ENCODE assay signal across 8 mouse cellular contexts in the genomic region with DNA sequence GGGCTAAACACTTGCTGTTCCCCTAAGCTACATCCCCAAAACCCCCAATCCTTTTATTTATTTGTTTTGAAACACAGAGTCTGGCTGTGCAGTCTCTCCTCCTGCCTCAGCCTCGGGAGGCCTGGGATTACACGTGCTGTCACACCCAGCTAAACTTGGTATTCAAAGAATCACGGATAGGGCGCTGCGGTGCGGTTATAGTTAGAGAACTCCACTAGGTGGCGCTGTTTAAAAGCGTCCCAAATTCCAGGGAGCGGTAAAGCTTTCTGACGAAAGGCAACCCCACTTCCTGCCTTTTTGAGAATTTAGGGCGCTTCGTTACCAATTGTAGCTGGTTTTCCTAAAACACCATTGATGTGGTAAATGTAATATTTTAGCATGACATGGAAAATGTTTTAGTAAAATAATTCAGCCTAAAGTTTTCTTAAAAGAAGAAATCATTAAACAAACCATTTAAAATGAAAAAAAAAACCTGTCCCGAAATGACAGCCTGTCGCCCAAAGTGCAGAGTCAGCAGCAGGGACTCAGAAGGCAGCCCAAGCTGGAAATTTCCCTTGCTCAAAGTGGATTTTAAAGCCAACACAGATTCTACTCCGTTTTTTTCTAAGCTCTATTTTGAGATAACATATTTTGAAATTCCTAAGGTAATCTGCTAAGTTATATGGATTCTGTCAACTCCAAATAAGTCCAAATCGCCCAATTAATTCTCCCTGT. TPM values are rescaled to one million over a fixed set of nuclear protein-coding genes. Genes with fewer than 3 reads are reported as not detected.
DNase-seq lines count a peak whose midpoint lies in the region; ATAC-seq lines count a peak whose summit lies in the region.

No protein-coding gene starts in this region.

- peak; percentile 56 for DNase-seq in WW6 (ENCODE audit: low read depth, low spot score)
- DNase-seq in cerebellum, postnatal 4 days (ENCODE audit: low spot score in 2 of 2): peak; percentile 62 to 76
- peak; percentile 54 for DNase-seq in gastrocnemius, postnatal 10 days
- DNase-seq in induced T-regulatory cell, adult 2 months (ENCODE audit: low read depth): peak; percentile 81
- peak; percentile 48 to 54 for DNase-seq in left cerebral cortex, adult 8-10 months (ENCODE audit: low spot score in 2 of 2)
- peak; percentile 87 for DNase-seq in right cerebral cortex, adult 18-20 months
- DNase-seq in urinary bladder, adult 2 months (ENCODE audit: low spot score): peak; percentile 42

- ATAC-seq in megakaryocyte, adult 5-6 weeks (ENCODE audit: poor library complexity, severe bottlenecking): peak; percentile 81

RNA-seq across cellular contexts. Expression of a gene that starts 22.0 kb away (rescaled TPM):
- total RNA-seq in gastrocnemius, postnatal 10 days (2021): 100 to 1,000 TPM; 196 to 243 TPM
- total RNA-seq in left cerebral cortex, adult 8-10 months (2022): 100 to 1,000 TPM; 171 to 192 (median 179) TPM
- total RNA-seq in megakaryocyte, adult 5-6 weeks (2015): 107 and 117 TPM in 2 replicates
- total RNA-seq in megakaryocyte, adult 5-6 weeks (2017): 33.3 and 47.0 TPM in 2 replicates
- 137 and 152 TPM in 2 replicates for polyA plus RNA-seq in urinary bladder, adult 2 months (2012; rRNA removed)

RNA-seq across cellular contexts. Expression of a gene that starts 31.6 kb away (rescaled TPM):
- total RNA-seq in gastrocnemius, postnatal 10 days (2021): 10 to 100 TPM; 13.1 to 15.9 TPM
- 10 to 100 TPM; 16.8 to 22.9 (median 19.7) TPM for total RNA-seq in left cerebral cortex, adult 8-10 months (2022)
- 23.8 and 27.2 TPM in 2 replicates for total RNA-seq in megakaryocyte, adult 5-6 weeks (2015)
- 43.1 and 46.2 TPM in 2 replicates for total RNA-seq in megakaryocyte, adult 5-6 weeks (2017)
- polyA plus RNA-seq in urinary bladder, adult 2 months (2012; rRNA removed): 13.8 and 17.5 TPM in 2 replicates

RNA-seq across cellular contexts. Expression of a gene that starts 31.9 kb away (rescaled TPM):
- 10 to 100 TPM; 46.8 to 64.0 TPM for total RNA-seq in gastrocnemius, postnatal 10 days (2021)
- total RNA-seq in left cerebral cortex, adult 8-10 months (2022): 10 to 100 TPM; 13.2 to 18.9 (median 16.8) TPM
- 15.8 and 19.0 TPM in 2 replicates for total RNA-seq in megakaryocyte, adult 5-6 weeks (2015)
- total RNA-seq in megakaryocyte, adult 5-6 weeks (2017): 8.3 and 11.3 TPM in 2 replicates
- 12.0 and 19.4 TPM in 2 replicates for polyA plus RNA-seq in urinary bladder, adult 2 months (2012; rRNA removed)

Comparison
In these comparisons a context has a peak if more than half of its experiments do, and no peak if none do; other contexts are left out.
1. Peak in every context shown above with its lines: DNase-seq and ATAC-seq.